15 mouse cellular contexts compared by ENCODE assay signal in the genomic region with DNA sequence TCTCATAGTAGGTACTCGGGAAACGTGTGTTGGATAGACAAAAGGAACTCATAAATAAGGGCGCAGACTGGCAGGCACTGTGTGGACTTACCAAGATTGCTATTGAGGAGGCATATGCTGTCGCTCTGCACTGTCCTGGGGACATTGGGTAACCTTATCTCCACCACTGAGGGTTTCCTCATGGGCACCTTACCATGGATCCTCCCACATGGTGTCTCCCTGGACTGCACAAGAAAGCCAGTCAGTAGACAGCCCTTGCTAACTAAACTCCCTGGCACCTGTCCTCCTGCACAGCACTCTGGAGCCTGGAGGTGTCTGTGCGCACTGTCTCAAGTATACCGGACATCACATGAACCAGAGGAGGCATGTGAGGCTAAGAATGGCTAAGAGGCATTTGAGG.
"Had no signal": no experiment of that assay in that cellular context is flagged by ENCODE, and none has a peak within 500 bp of the region (broad histone marks: within the 10 kb centered on the region; RNA-seq: fewer than 3 reads in every experiment).

No protein-coding gene starts in this region.

- H3K4me1 ChIP-seq: neural tube, embryonic 12.5 days had no signal

- H3K4me3 ChIP-seq: midbrain, embryonic 10.5 days; midbrain, embryonic 12.5 days; myocyte; neural tube, embryonic 12.5 days had no signal

- H3K36me3 ChIP-seq: midbrain, embryonic 10.5 days; midbrain, embryonic 12.5 days; neural tube, embryonic 12.5 days had no signal

- H3K9me3 ChIP-seq: midbrain, embryonic 10.5 days; midbrain, embryonic 12.5 days; neural tube, embryonic 12.5 days had no signal

- DNase-seq: lung, adult 18-20 months; lung, embryonic 14.5 days; lung, postnatal 10 days; lung, postnatal 4 days; midbrain, embryonic 14.5 days; right cerebral cortex, postnatal 14 days; spleen, adult 18-20 months; thymus, adult 18-20 months; thymus, postnatal 14 days; thymus, postnatal 36 days had no signal

- H3K9ac ChIP-seq: lung, embryonic 14.5 days; midbrain, embryonic 12.5 days; neural tube, embryonic 12.5 days had no signal

- H3K27me3 ChIP-seq: midbrain, embryonic 12.5 days; neural tube, embryonic 12.5 days had no signal

- ATAC-seq: midbrain, embryonic 16.5 days had no signal

- H3K27ac ChIP-seq: midbrain, embryonic 10.5 days; midbrain, embryonic 12.5 days; neural tube, embryonic 12.5 days had no signal
